Mouse (Mus musculus): ENCODE results near the gene Vps53. TPM values are rescaled to one million over a fixed set of nuclear protein-coding genes. Genes with fewer than 3 reads are reported as not detected.

The Vps53 gene
- polyA plus RNA-seq, 1 experiment = 41.2 TPM

DNA sequence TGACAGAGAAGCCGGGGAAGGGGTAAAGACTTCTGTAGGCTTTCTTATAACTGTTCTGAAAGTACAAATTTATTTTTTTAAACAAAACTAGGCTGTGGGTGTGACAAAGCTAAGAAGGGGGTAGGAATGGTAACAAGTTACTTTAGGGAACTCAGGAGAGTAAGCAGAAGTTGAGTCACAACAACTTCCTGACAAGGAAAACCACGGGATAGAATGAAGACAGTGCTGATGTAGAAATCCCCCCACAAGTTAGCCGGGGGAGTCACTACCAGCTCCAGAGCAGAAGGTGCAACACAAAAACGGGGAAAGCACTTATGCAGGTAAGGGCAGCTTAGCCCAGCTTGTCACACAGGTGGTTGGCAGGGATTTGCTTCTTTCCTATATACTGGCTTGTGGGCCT is 90.9 kb downstream of the Vps53 start:
- Histone ChIP-seq H3K27me3 (ENCODE audit: control insufficient read depth, insufficient read depth, insufficient read length) (no peaks in the 10 kb centered on the region), H3K4me2 (ENCODE audit: low read depth) (no peak overlapping the region), H3K79me2 (ENCODE audit: control insufficient read depth, insufficient read depth) (no peaks in the 10 kb centered on the region), H3K4me3 (no peak overlapping the region), H3ac (ENCODE audit: control insufficient read depth, insufficient read length) (no peak overlapping the region), H3K36me3 (ENCODE audit: control insufficient read depth, insufficient read depth) (peaks cover 3% of the 10 kb centered on the region)
- TF ChIP-seq E2F4 (IDR thresholded peaks at IDR 0.05; ENCODE audit: insufficient read depth) (no peak), MYOD1 (IDR thresholded peaks at IDR 0.05; ENCODE audit: control insufficient read depth in 1 of 3, insufficient read length in 2 of 3, low read depth in 2 of 3) (no peak), POLR2A (IDR thresholded peaks at IDR 0.05; ENCODE audit: insufficient read length, low read depth) (no peak), MYOG (IDR thresholded peaks at IDR 0.05; ENCODE audit: control insufficient read depth in 1 of 3, insufficient read depth in 1 of 3, insufficient read length in 2 of 3, low read depth in 2 of 3) (no peak), TCF3 (IDR thresholded peaks at IDR 0.05; ENCODE audit: insufficient read length, low read depth) (no peak), USF1 (IDR thresholded peaks at IDR 0.05; ENCODE audit: low read depth) (no peak), POLR2AphosphoS2 (IDR thresholded peaks at IDR 0.05; ENCODE audit: insufficient read length, low read depth) (no peak), TCF12 (IDR thresholded peaks at IDR 0.05; ENCODE audit: insufficient read depth, poor library complexity, severe bottlenecking) (no peak), REST (IDR thresholded peaks at IDR 0.05; ENCODE audit: insufficient read depth, insufficient read length) (no peak), MAX (IDR thresholded peaks at IDR 0.05; ENCODE audit: low read depth) (no peak), CEBPB (IDR thresholded peaks at IDR 0.05; ENCODE audit: insufficient read depth, poor library complexity, severe bottlenecking) (no peak), SRF (IDR thresholded peaks at IDR 0.05; ENCODE audit: control insufficient read depth, insufficient read length, low read depth) (no peak)

- Histone ChIP-seq H3K4me2 (ENCODE audit: low read depth) (no peak overlapping the region), H3K4me3 (no peak overlapping the region), H3K36me3 (ENCODE audit: control insufficient read depth, insufficient read depth) (peaks cover 8% of the 10 kb centered on the region), H3K27me3 (ENCODE audit: control insufficient read depth, insufficient read depth, insufficient read length) (no peaks in the 10 kb centered on the region), H3ac (ENCODE audit: control insufficient read depth, insufficient read length) (no peak overlapping the region), H3K79me2 (ENCODE audit: control insufficient read depth, insufficient read depth) (no peaks in the 10 kb centered on the region)
- TF ChIP-seq TCF12 (IDR thresholded peaks at IDR 0.05; ENCODE audit: insufficient read depth, poor library complexity, severe bottlenecking) (no peak), USF1 (IDR thresholded peaks at IDR 0.05; ENCODE audit: low read depth) (no peak), SRF (IDR thresholded peaks at IDR 0.05; ENCODE audit: control insufficient read depth, insufficient read length, low read depth) (no peak), MAX (IDR thresholded peaks at IDR 0.05; ENCODE audit: low read depth) (no peak), E2F4 (IDR thresholded peaks at IDR 0.05; ENCODE audit: insufficient read depth) (no peak), CEBPB (IDR thresholded peaks at IDR 0.05; ENCODE audit: insufficient read depth, poor library complexity, severe bottlenecking) (no peak), MYOD1 (IDR thresholded peaks at IDR 0.05; ENCODE audit: control insufficient read depth in 1 of 3, insufficient read length in 2 of 3, low read depth in 2 of 3) (no peak), POLR2AphosphoS2 (IDR thresholded peaks at IDR 0.05; ENCODE audit: insufficient read length, low read depth) (no peak), REST (IDR thresholded peaks at IDR 0.05; ENCODE audit: insufficient read depth, insufficient read length) (no peak), POLR2A (IDR thresholded peaks at IDR 0.05; ENCODE audit: insufficient read length, low read depth) (no peak), MYOG (IDR thresholded peaks at IDR 0.05; ENCODE audit: control insufficient read depth in 1 of 3, insufficient read depth in 1 of 3, insufficient read length in 2 of 3, low read depth in 2 of 3) (no peak)
Observed at GRCm38 (mm10) chr11:76085898-76086591, 93.4 kb downstream of the Vps53 start.

DNA sequence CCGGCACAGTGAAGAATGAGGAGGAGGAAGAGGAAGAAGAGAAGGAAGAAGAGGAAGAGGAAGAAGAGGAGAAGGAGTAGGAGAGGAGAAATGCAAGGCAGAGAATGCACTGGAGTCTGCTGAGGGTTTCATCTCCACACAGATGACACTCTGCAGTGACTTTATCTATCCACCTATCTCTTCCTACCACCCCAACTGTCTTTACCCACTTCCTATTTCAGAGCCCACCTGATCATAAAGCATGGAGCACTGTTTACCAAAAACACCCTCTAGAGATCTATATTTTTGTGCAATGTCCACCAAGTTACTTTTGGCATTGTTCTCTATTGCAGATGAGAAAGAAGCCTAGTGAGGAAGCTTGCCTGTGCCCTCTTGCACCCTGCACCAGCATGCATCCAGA is 94.5 kb downstream of the Vps53 start:
- no peaks in the 10 kb centered on the region for H3K79me2 ChIP-seq (ENCODE audit: control insufficient read depth, insufficient read depth)
- no peak overlapping the region for H3ac ChIP-seq (ENCODE audit: control insufficient read depth, insufficient read length)
- H3K4me2 ChIP-seq (ENCODE audit: low read depth) = no peak overlapping the region
- H3K4me3 ChIP-seq = no peak overlapping the region
- no peaks in the 10 kb centered on the region for H3K27me3 ChIP-seq (ENCODE audit: control insufficient read depth, insufficient read depth, insufficient read length)
- TF ChIP-seq USF1 (IDR thresholded peaks at IDR 0.05; ENCODE audit: low read depth) = no peak
- no peak for TF ChIP-seq TCF3 (IDR thresholded peaks at IDR 0.05; ENCODE audit: insufficient read length, low read depth)
- TF ChIP-seq POLR2A (IDR thresholded peaks at IDR 0.05; ENCODE audit: insufficient read length, low read depth) = no peak
- no peak for TF ChIP-seq POLR2AphosphoS2 (IDR thresholded peaks at IDR 0.05; ENCODE audit: insufficient read length, low read depth)
- TF ChIP-seq MYOD1 (IDR thresholded peaks at IDR 0.05; ENCODE audit: control insufficient read depth in 1 of 3, insufficient read length in 2 of 3, low read depth in 2 of 3) = no peak
- no peak for TF ChIP-seq REST (IDR thresholded peaks at IDR 0.05; ENCODE audit: insufficient read depth, insufficient read length)
- no peak for TF ChIP-seq E2F4 (IDR thresholded peaks at IDR 0.05; ENCODE audit: insufficient read depth)
- no peak for TF ChIP-seq TCF12 (IDR thresholded peaks at IDR 0.05; ENCODE audit: insufficient read depth, poor library complexity, severe bottlenecking)
- no peak for TF ChIP-seq MYOG (IDR thresholded peaks at IDR 0.05; ENCODE audit: control insufficient read depth in 1 of 3, insufficient read depth in 1 of 3, insufficient read length in 2 of 3, low read depth in 2 of 3)
- H3K36me3 ChIP-seq (ENCODE audit: control insufficient read depth, insufficient read depth) = peaks cover 8% of the 10 kb centered on the region

DNA sequence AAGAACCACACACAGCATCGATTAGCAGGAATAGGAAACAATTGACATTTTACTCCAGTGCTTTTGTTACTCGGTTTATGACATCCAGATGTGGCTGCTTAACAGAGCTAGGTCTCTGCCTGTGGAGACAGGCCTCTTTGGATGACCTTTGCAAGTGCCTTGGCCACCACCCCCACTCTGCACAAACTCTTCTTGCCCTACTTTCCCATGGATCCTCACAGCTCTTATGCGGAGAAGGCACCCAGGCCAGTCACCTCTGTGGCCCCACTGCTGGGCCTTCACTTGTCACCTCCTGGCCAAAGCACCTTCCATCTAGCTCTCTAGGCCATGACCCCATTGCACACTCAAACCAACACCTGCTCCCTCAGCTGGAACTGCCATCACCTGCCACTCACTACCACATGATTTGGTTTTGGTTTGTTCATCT is 95.5 kb downstream of the Vps53 start:
- no peaks in the 10 kb centered on the region for H3K79me2 ChIP-seq (ENCODE audit: control insufficient read depth, insufficient read depth)
- no peak overlapping the region for H3K4me3 ChIP-seq
- no peak overlapping the region for H3K4me2 ChIP-seq (ENCODE audit: low read depth)
- no peak overlapping the region for H3ac ChIP-seq (ENCODE audit: control insufficient read depth, insufficient read length)
- H3K27me3 ChIP-seq (ENCODE audit: control insufficient read depth, insufficient read depth, insufficient read length) = no peaks in the 10 kb centered on the region
- peaks cover 8% of the 10 kb centered on the region for H3K36me3 ChIP-seq (ENCODE audit: control insufficient read depth, insufficient read depth)
- TF ChIP-seq TCF12 (IDR thresholded peaks at IDR 0.05; ENCODE audit: insufficient read depth, poor library complexity, severe bottlenecking) (no peak), E2F4 (IDR thresholded peaks at IDR 0.05; ENCODE audit: insufficient read depth) (no peak), POLR2A (IDR thresholded peaks at IDR 0.05; ENCODE audit: insufficient read length, low read depth) (no peak), USF1 (IDR thresholded peaks at IDR 0.05; ENCODE audit: low read depth) (no peak), MYOG (IDR thresholded peaks at IDR 0.05; ENCODE audit: control insufficient read depth in 1 of 3, insufficient read depth in 1 of 3, insufficient read length in 2 of 3, low read depth in 2 of 3) (no peak), CEBPB (IDR thresholded peaks at IDR 0.05; ENCODE audit: insufficient read depth, poor library complexity, severe bottlenecking) (no peak), TCF3 (IDR thresholded peaks at IDR 0.05; ENCODE audit: insufficient read length, low read depth) (no peak), MAX (IDR thresholded peaks at IDR 0.05; ENCODE audit: low read depth) (no peak), POLR2AphosphoS2 (IDR thresholded peaks at IDR 0.05; ENCODE audit: insufficient read length, low read depth) (no peak), SRF (IDR thresholded peaks at IDR 0.05; ENCODE audit: control insufficient read depth, insufficient read length, low read depth) (no peak), REST (IDR thresholded peaks at IDR 0.05; ENCODE audit: insufficient read depth, insufficient read length) (no peak)
